Mouse (Mus musculus) layer of hippocampus, adult 18-20 months (tissue): ENCODE results near the gene Dkk1. TPM values are rescaled to one million over a fixed set of nuclear protein-coding genes. Genes with fewer than 3 reads are reported as not detected.
A peak's percentile ranks its signal among the peaks of the same experiment; 100 is the strongest.
"Not testable (repeated sequence)": the region's sequence is repeated elsewhere in the genome, so short reads cannot be mapped to it uniquely, and the experiment has no call there.

ENCODE experiments used
- DNase-seq, 2 experiments: peaks; one replicate each; pipeline ENCODE4 v3.0.0; 2022; ENCODE audit warnings: low spot score in 2 of 2
- long read RNA-seq: library from polyadenylated mRNA; stranded (forward); transcript quantifications from one replicate; pipeline ENCODE4 v2.0.0, GENCODE M21; 2021
- total RNA-seq, 2 experiments: library from RNA; stranded (reverse); gene quantifications; 2 replicates each; pipeline ENCODE4 v1.2.3; 2021

The Dkk1 gene
- total RNA-seq: not detected
- long read RNA-seq: 0 reads

DNA sequence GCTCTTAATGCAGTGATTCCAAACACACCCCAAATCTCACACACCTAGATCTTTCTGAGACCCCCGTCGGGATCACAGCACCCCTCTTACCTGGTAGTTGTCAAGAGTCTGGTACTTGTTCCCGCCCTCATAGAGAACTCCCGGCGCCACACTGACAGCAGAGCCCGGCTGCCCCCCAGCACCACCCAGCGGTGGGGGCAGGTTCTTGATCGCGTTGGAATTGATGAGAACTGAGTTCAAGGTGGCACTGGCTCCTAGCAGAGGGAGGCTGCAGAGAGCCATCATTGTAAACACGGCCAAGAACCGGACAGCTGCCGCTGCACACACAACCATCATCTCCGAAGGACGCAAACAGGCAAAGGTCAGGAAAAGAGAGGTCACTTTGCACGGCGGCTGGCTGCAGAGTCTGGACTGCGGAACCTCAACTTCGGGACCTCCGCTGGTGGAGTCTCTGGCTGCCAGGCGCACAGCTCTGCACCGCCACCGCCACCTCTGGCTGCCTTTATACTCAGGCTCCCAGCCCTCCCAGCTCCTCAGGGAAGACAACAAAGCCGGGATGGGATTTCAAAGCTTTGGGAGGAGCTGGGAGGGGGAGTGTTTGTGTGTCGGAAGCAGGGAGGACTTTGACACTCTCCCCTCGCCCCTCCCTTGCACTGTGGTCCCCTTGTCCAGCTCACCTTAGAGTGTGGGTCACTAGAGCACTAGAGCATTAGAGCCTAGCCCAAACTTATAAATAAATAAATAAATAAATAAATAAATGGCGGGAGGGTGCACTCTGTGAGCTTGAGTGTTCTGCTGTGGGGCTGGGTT lies at the start of gene Dkk1:
Gene Dkk1, minus strand, starts transcription at position 622 of the 810 bp plus-strand sequence.
- no peak for DNase-seq

DNA sequence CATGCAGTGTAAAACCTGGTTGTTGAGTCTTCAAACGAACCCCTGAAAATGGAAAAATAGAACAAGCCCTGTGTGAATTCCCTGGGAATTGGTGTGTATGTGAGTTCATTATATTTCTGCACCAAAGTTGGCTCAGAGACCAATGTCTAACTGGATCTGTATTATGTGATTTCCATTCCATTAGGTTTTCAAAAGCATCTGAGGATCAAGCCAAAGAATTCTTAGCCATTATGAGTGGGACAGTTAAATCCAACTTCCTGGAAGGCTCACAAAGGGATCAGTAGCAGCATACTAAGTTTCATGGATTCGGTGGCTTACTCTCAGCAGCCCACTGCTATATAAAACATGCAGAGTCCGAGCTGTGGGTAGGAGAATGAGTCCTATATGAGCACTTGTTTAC lies 36.9 kb upstream of the Dkk1 start:
- no peak for DNase-seq

DNA sequence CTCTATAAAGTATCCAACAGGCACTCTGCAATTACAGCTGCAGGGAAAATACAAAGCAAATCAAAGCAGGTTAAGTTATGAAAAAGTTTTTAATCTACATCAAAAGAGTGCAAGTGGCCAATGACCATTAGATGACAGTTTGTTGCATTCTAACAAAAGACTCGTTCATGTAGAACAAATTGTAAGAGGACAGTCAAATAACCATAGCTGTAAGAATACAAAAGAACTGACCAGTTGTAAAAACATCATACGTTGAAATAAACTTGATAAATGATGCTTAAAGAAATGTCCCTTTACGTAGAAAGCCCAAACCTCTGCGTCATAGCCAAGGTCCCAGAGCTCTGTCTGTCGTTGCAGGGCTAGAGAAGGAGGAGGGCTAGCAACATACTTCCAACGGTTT lies 15.1 kb upstream of the Dkk1 start:
- DNase-seq: no peak

DNA sequence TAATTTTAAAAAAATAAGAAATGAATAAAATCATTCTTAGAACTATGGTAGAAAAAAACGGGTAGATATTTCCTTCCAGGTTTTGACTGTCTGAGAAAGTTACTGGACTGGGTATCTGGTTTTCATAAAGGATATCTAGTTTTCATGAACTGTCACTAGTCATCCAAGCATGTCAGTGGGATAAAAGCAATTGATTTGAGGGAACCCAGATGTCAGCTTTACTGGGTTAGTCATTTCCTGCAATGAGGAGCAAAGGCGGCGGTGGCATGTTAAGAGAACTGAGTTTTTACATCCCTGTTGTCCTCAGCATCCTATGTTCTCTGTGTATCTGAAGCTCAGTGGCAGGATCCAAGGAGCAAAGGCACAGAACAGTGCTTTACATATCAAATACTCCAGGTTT lies 14.4 kb upstream of the Dkk1 start:
- DNase-seq: no peak

DNA sequence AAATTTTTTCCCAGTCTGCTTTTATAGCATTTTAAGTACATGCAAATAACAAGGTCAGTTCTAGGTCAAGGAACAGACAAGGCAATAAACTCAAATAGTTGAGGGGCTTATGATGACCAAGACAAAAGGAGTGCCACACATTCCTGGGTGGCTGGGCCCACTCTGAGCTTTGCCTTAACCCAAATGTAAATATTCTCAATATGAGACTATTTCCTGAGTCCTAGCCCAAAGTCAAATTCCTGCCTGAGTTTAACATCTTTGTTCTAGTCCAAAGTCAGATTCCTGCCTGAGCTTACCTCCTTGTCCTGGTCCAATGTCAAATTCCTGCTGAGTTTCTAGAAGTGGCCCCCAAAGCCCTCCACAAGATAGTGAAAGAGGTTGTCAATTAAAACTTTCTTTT lies 8.6 kb upstream of the Dkk1 start:
- DNase-seq: no peak

- peak; percentile 32 to 83 for DNase-seq
These were observed 5.0 kb upstream of the Dkk1 start for GRCm38 (mm10) chr19:30554467-30554881.

- no peak for DNase-seq
These were observed 4.3 kb upstream of the Dkk1 start for GRCm38 (mm10) chr19:30553740-30554139.

- DNase-seq: no peak
These were observed 2.8 kb upstream of the Dkk1 start for GRCm38 (mm10) chr19:30552260-30552659.

GRCm38 (mm10) chr19:30549854-30550647 lies 586 bp upstream of the Dkk1 start:
- DNase-seq: no peak

DNA sequence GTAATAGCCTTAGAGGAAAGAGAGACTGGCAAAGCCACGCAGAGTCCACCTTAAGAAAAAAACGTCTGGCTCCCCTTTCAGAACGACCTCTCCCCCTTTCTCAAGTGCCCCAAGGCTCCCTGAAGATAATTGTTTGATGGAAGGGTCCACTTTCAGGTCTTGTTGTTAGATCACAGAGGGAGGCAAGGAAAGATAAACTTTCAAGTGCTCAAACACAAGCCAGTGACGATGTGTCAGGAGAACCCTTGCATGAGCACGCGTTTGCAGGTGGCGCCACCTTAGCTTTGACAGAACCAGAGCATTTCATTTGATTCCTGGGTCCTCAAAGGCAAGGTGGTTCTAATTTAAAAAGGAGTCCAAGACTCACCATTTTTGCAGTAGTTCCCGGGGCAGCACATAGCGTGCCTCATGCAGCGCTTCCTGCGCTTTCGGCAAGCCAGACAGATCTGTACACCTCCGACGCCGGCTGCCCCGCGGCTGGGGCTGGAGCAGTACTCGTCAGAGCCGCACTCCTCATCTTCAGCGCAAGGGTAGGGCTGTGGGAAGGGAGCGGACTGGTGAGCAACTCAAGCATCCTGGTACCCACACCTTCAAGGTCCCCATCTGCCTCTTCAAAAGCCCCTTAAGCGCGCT lies 938 bp downstream of the Dkk1 start:
- no peak for DNase-seq

GRCm38 (mm10) chr19:30539365-30539941 lies 10.0 kb downstream of the Dkk1 start:
- DNase-seq: not testable (repeated sequence)

- no peak for DNase-seq
These were observed 32.7 kb downstream of the Dkk1 start for GRCm38 (mm10) chr19:30516771-30517170.

GRCm38 (mm10) chr19:30510481-30510880 lies 39.0 kb downstream of the Dkk1 start:
- no peak for DNase-seq

GRCm38 (mm10) chr19:30505497-30505896 lies 44.0 kb downstream of the Dkk1 start:
- no peak for DNase-seq
